Mouse (Mus musculus) forebrain, embryonic 16.5 days (tissue): ENCODE measurements around the gene Acap2. TPM values are rescaled to one million over a fixed set of nuclear protein-coding genes. Genes with fewer than 3 reads are reported as not detected.

ENCODE experiments used
- ATAC-seq: fragments of 200-750 bp; cut with Nextera tagmentation; 2 replicates; pipeline ENCODE4 v1.8.0; 2017; ENCODE audit warnings: mild to moderate bottlenecking, moderate library complexity
- H3K27ac ChIP-seq: fragments of 300-500 bp; sonication (generic); 2 replicates; pipeline ENCODE4 v1.5.1; 2014; ENCODE audit warnings: low read length, control low read depth
- H3K27me3 ChIP-seq: fragments of 300-500 bp; sonication (generic); replicated peaks from 2 replicates; pipeline ENCODE4 v1.6.1; 2014; ENCODE audit warnings: low read length; ENCODE audit not compliant: control insufficient read depth, insufficient read depth
- H3K36me3 ChIP-seq: fragments of 300-500 bp; sonication (generic); 2 replicates; pipeline ENCODE4 v1.6.1; 2014; ENCODE audit not compliant: control insufficient read depth, insufficient read depth
- H3K4me1 ChIP-seq: fragments of 300-500 bp; sonication (generic); replicated peaks from 2 replicates; pipeline ENCODE4 v1.6.1; 2014; ENCODE audit warnings: low read length; ENCODE audit not compliant: control insufficient read depth, insufficient read depth
- H3K4me2 ChIP-seq: fragments of 300-500 bp; sonication (generic); 2 replicates; pipeline ENCODE4 v1.6.1; 2014; ENCODE audit warnings: mild to moderate bottlenecking, low read length, control low read depth
- H3K4me3 ChIP-seq: fragments of 300-500 bp; sonication (generic); replicated peaks from 2 replicates; pipeline ENCODE4 v1.5.1; 2014; ENCODE audit warnings: mild to moderate bottlenecking, low read length, control low read depth
- H3K9ac ChIP-seq: fragments of 300-500 bp; sonication (generic); replicated peaks from 2 replicates; pipeline ENCODE4 v1.6.1; 2014; ENCODE audit warnings: low read depth, low read length, control low read depth
- H3K9me3 ChIP-seq: fragments of 300-500 bp; sonication (generic); 2 replicates; pipeline ENCODE4 v1.6.1; 2016; ENCODE audit warnings: low read length; ENCODE audit not compliant: control insufficient read depth
- WGBS: fragments of 180-500 bp; shearing (Covaris S2); extraction: QIAGEN DNeasy Blood & Tissue Kit; methylation state at CpG from one replicate; pipeline ENCODE4 v1.1.7; 2014; 5-methylcytosine and 5-hydroxymethylcytosine counted together
- polyA plus RNA-seq: library from polyadenylated mRNA; unstranded; fragments of >200 nt; fragmentation: Nextera tagmentation; extraction: Ambion mirVana; gene quantifications from 2 replicates; pipeline ENCODE4 v1.2.1, GENCODE M21; 2015

Gene Acap2
- polyA plus RNA-seq, 1 experiment from 2014 or later: 12.7 TPM

- no peaks in the 10 kb centered on the region for H3K36me3 ChIP-seq
- H3K27ac ChIP-seq: no peak overlapping the region
- no peaks in the 10 kb centered on the region for H3K27me3 ChIP-seq
- H3K9ac ChIP-seq: 0 out of 2 replicates have a peak overlapping the region, but pooled peaks have one; percentile 27
- peaks cover 12% of the 10 kb centered on the region for H3K4me1 ChIP-seq
- H3K4me3 ChIP-seq: no peak overlapping the region
- WGBS: 23% methylated on average over 21 of the region's 21 CpGs
- peak; percentile 75 for ATAC-seq
- H3K9me3 ChIP-seq: no peaks in the 10 kb centered on the region
- peak overlapping the region; percentile 40 for H3K4me2 ChIP-seq
Measured at GRCm38 (mm10) chr16:31070358-31071133, 130.5 kb downstream of the Acap2 start.

GRCm38 (mm10) chr16:31069211-31070166 is 131.6 kb downstream of the Acap2 start:
- H3K9ac ChIP-seq: no peak overlapping the region

GRCm38 (mm10) chr16:31068280-31068679 is 132.8 kb downstream of the Acap2 start:
- no peak for ATAC-seq
- H3K27me3 ChIP-seq: no peaks in the 10 kb centered on the region
- no peak overlapping the region for H3K4me2 ChIP-seq
- H3K9ac ChIP-seq: no peak overlapping the region
- WGBS: 88% methylated on average over 7 of the region's 7 CpGs
- no peak overlapping the region for H3K4me3 ChIP-seq
- H3K4me1 ChIP-seq: peaks cover 12% of the 10 kb centered on the region
- H3K27ac ChIP-seq: no peak overlapping the region
- no peaks in the 10 kb centered on the region for H3K36me3 ChIP-seq
- H3K9me3 ChIP-seq: no peaks in the 10 kb centered on the region

More at GRCm38 (mm10) chr16:31069211-31070166, 131.6 kb downstream of the Acap2 start:
- H3K4me2 ChIP-seq: no peak overlapping the region
- H3K27me3 ChIP-seq: no peaks in the 10 kb centered on the region
- H3K4me1 ChIP-seq: peaks cover 12% of the 10 kb centered on the region
- no peaks in the 10 kb centered on the region for H3K36me3 ChIP-seq
- H3K9me3 ChIP-seq: no peaks in the 10 kb centered on the region
- ATAC-seq: no peak
- H3K27ac ChIP-seq: no peak overlapping the region
- 83% methylated on average over 14 of the region's 14 CpGs for WGBS
- no peak overlapping the region for H3K4me3 ChIP-seq

GRCm38 (mm10) chr16:31066344-31067098 is 134.5 kb downstream of the Acap2 start:
- Histone ChIP-seq H3K27me3 (no peaks in the 10 kb centered on the region), H3K36me3 (no peaks in the 10 kb centered on the region), H3K4me2 (no peak overlapping the region), H3K27ac (no peak overlapping the region), H3K9ac (no peak overlapping the region), H3K4me1 (peaks cover 12% of the 10 kb centered on the region), H3K9me3 (no peaks in the 10 kb centered on the region), H3K4me3 (no peak overlapping the region)
- no peak for ATAC-seq
- WGBS: 70% methylated on average over 15 of the region's 15 CpGs

- no peaks in the 10 kb centered on the region for H3K9me3 ChIP-seq
- H3K36me3 ChIP-seq: no peaks in the 10 kb centered on the region
- 0 out of 2 replicates have a peak, but pooled peaks cover 3% of the 10 kb centered on the region for H3K4me1 ChIP-seq
- no peak for ATAC-seq
- WGBS: 93% methylated on average over 6 of the region's 6 CpGs
- no peak overlapping the region for H3K9ac ChIP-seq
- H3K27ac ChIP-seq: no peak overlapping the region
- H3K4me3 ChIP-seq: no peak overlapping the region
- no peaks in the 10 kb centered on the region for H3K27me3 ChIP-seq
- no peak overlapping the region for H3K4me2 ChIP-seq
Measured at GRCm38 (mm10) chr16:31064782-31065181, 136.3 kb downstream of the Acap2 start.

GRCm38 (mm10) chr16:31062918-31063317 is 138.1 kb downstream of the Acap2 start:
- H3K27me3 ChIP-seq: no peaks in the 10 kb centered on the region
- H3K9ac ChIP-seq: no peak overlapping the region
- H3K4me3 ChIP-seq: no peak overlapping the region
- no peak for ATAC-seq
- WGBS: 80% methylated on average over 3 of the region's 3 CpGs
- H3K36me3 ChIP-seq: no peaks in the 10 kb centered on the region
- no peak overlapping the region for H3K4me2 ChIP-seq
- no peak overlapping the region for H3K27ac ChIP-seq
- 0 out of 2 replicates have a peak, but pooled peaks cover under 1% of the 10 kb centered on the region for H3K4me1 ChIP-seq
- no peaks in the 10 kb centered on the region for H3K9me3 ChIP-seq

- no peaks in the 10 kb centered on the region for H3K9me3 ChIP-seq
- no peak overlapping the region for H3K27ac ChIP-seq
- 71% methylated on average over 11 of the region's 11 CpGs for WGBS
- no peak overlapping the region for H3K4me3 ChIP-seq
- no peaks in the 10 kb centered on the region for H3K4me1 ChIP-seq
- H3K27me3 ChIP-seq: no peaks in the 10 kb centered on the region
- H3K9ac ChIP-seq: no peak overlapping the region
- no peaks in the 10 kb centered on the region for H3K36me3 ChIP-seq
- no peak overlapping the region for H3K4me2 ChIP-seq
- ATAC-seq: no peak
Measured at GRCm38 (mm10) chr16:31061246-31061880, 139.7 kb downstream of the Acap2 start.

- H3K4me1 ChIP-seq: no peaks in the 10 kb centered on the region
- H3K4me3 ChIP-seq: no peak overlapping the region
- H3K36me3 ChIP-seq: no peaks in the 10 kb centered on the region
- no peak for ATAC-seq
- H3K4me2 ChIP-seq: no peak overlapping the region
- no peaks in the 10 kb centered on the region for H3K27me3 ChIP-seq
- H3K9me3 ChIP-seq: no peaks in the 10 kb centered on the region
- 96% methylated on average over 13 of the region's 13 CpGs for WGBS
- no peak overlapping the region for H3K27ac ChIP-seq
- no peak overlapping the region for H3K9ac ChIP-seq
Measured at GRCm38 (mm10) chr16:31060714-31061113, 140.3 kb downstream of the Acap2 start.
